Mouse (Mus musculus) cerebellum, postnatal 10 days (tissue): ENCODE measurements at regions not wholly inside any gene's neighbourhood (a gene's known extent, or its start where the extent isn't known, plus 50 kb on each side); places are given as distances from the start of the nearest gene placed in this dataset.

ENCODE experiments used
- DNase-seq, 2 experiments: peaks; one replicate each; pipeline ENCODE4 v3.0.0; 2021; ENCODE audit warnings: mixed read lengths in 2 of 2

DNA sequence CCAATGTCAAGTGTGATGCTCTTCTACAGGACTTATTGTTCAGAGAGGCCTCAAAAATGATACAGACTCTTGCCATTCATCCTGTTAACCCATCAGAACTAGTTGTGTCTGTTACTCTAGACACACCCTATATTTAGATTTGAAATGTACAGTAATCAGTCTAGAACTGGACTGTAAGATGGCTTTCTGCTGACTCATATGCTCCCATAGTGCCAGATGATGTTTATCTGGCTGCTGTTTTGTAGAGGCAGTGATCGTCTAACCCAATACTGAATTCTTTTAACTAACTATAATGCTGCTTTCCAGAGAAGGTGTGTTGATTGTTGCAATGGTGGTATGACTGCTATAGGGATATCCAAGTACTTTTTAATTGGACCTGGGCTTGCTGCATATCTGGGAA is 185.9 kb upstream of the Npsr1 start:
- DNase-seq, result no peak

DNA sequence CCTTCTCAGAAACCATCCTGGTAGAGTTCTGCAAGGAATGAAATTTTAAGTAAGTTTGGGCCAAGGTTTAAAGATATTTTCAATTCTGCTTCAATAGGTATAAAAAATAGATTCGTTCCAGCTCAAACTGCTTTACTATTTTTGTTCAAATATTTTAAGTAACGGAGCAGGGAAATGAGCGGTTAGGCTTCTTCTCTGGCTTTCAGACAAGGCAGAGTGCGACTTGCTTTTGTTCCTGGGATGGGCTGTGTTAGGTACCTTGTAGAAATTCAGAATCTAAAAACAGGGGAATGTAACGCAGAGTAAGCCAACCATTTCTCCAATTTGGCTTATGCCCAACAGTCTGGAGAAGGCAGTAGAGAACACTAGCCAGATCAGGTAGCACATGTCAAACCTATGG is 180.5 kb upstream of the Npsr1 start:
- DNase-seq, result peak; percentile 4 to 13

DNA sequence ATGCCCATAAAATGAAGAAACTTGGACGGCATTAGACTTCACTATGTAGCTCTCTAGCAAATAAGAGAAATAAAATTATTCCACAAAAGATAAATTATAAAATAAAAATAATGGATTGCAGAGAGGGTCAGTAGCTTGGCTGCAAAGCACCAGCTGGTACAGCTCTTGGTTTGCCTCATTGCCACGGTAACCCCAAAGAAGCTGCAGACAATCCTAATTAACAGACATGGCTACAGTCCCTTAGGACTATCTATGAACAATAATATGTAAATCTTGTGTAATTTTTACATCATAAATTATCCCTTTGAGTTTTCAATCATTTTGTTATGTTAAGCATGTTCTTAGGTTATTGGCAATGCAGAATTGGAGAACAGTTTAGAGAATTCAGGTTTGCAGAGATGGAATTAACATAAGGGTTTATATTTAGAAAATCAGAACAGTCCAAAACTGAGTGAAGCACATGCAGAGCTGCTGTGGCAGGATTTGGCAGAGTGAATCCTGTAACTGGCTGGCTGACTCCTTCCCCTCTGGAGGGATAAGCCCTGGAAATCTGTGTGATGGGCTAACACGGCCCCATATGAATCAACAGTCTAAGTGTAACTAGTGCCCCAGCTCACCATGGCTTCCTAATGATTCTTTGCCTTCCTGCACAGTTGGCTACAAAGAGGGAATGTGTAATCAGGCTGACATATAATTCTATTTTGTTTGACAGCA is 178.4 kb upstream of the Npsr1 start:
- DNase-seq, result peak; percentile 51 to 62

DNA sequence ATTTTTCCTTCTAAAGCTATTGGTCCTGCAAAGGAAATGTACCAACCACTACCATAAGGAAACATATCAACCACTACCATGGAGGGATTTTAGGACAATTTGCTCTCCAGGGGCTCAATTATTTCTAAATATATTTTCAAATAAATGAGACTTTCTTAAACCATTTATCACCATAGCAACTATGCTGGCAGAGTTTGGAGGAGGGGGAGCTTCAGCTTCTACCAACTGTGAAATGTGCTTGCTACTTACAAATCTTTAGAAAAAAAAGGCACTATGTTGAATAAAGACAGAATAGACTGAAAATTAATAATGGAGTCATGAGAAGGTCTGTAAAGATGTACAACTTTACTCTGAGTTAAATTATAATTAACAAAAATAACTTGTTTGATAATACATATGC is 165.6 kb upstream of the Npsr1 start:
- DNase-seq, result no peak

DNA sequence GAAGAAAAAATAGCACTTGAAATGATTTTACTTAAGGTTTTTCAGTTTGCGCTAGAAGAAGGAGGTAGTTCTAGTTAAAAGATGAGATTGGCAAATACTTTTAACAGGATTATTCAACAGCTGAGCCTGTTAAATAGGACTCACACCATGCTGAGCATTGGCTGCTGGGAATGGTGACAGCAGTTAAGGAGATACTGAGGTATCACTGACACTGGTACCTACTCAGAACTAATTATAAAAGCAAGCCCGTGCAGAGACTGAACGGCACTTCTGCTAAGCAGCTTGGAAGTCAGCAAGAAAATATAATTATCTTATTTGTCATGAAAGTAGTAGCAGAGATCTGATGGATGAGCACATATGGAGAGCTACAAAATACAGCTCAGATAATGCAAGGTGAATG is 163.5 kb upstream of the Npsr1 start:
- DNase-seq, result no peak

DNA sequence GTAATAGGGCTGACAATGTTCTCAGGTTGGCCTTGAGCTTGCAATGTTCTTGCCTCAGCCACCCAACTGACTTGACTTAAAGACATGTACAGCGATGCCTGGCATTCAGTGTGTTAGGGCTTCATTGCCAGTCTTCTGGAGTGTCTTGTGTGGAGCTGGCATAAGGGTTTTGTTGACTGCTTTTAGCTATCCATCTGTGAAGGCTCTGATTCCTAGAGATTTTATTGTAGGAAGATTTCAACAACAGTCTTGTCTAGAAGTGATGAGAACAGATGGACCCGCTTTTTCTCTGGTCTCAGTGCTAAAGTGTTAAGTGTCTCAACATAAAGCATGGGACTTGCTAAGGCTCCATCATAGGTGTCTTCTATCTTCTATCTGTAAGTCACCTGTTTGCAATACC is 145.3 kb upstream of the Npsr1 start:
- DNase-seq, result no peak

DNA sequence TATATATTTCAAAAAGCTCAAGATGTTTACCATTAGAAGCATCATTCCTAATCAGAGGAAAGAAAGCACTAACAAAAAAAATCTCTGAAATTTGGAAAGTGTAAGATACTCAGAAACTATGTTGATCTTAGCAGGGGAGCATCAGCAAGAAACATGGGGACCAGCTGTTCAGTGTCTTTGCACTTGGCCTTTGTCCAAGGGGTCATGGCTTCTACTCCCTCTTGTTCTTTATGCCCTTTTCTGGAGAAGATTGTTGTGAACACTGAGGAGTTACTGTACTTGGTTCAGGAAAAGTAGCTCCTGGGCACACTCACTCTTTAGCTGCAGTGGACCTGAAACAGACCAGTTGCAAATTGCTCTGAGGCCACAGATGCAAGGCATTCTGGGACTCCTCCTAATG is 141.2 kb upstream of the Npsr1 start:
- DNase-seq, result no peak

DNA sequence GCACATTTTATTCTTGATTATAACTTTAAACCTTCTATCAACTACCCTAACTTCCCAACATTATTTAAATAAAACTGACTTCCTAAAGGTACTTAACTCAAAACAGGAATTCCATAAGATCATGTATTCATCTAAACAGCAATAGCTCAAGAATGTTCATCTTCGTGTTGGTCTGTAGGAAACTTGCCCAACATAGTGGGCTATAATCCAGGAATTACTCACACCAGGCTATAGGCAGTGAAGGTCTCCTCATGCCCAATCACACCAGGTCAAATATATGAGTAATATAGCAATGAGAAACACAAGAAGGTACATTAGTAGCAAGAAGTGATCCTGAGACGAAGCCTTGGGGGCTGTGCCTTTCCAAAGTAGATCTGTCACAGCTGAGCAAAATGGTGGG is 128.1 kb upstream of the Npsr1 start:
- no peak for DNase-seq

DNA sequence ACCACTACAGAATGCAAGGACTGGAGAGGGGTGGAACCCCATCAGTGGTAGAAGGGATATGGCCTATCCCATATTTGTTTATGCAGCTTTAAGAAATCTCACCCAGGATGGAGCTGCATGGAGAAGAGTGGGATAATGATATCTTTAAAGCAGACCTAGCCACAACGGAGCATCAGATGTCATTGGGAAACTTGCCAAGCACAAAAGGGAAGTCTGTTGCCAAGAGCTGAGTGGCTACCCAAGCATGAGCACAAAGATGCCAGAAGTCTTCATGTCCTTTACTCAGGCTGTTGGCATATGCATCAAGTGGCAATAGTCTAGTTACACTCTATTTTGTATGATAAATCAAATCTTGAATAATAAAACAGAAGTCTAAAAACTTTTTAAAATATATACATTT is 124.6 kb upstream of the Npsr1 start:
- peak; percentile 70 to 79 for DNase-seq

DNA sequence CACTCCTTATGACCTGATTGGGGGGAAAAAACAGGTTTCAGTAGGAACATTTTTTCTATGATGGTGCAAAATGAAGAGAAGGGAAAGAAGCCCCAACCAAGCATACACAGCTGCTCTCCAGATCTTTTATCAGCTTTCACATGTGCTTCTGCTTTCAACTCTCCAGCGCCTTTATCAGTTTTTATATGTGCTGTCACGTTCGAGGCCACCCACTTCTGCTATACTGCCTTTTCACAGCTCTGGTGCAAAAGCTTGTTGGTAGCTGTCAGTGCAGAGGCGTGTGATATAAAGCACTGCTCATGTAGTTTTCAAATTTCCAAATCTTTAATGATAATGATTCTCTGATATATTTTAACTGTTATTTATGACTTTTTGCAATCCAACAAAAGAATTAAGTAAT is 120.2 kb upstream of the Npsr1 start:
- DNase-seq, result no peak

DNA sequence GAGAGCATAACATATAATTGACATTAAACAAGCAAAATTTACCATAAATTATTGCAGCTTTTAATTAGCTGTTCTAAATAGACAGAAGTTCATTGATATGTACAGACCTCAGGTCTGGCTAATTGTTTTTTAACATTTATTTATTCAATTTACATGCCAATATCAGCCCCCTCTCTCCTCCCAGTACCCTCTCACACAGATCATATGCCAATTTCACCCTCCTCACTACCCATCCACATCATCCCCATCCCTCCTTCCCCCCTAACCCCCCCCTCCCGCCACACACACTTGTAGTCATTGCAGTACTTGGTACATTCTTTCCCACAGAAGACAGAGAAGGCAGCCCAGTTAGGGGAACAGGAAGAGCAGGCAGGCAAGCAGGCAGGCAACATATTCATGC is 91.4 kb upstream of the Npsr1 start:
- DNase-seq, result no peak

DNA sequence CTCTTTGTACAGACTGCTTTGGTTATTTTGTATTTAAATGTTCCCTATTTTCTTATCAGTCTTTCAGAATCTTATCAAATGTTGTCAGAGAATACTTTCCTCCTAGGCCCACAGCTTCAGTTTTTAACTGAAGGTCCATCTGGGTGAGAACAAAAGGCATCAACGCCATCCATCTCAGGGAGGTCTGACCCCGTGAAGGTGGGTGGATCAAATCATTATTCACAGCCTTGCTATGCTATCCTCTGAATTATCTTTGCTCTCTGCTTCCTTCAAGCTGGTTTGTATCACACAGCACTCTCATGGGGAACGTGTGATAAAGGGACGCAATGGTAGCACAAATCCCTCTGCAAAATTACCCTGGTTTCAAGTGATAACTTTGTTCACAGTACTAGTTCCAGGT is 59.5 kb upstream of the Npsr1 start:
- DNase-seq, result no peak
